Mouse (Mus musculus) C2C12 (cell line): ENCODE results near the gene Card14.

Experiments
- CEBPB ChIP-seq: IDR thresholded peaks from one replicate; pipeline ENCODE4 v1.6.1; 2011; ENCODE audit warnings: low read depth, mild to moderate bottlenecking, control low read depth, moderate library complexity
- CTCF ChIP-seq: IDR thresholded peaks from one replicate; pipeline ENCODE4 v1.5.1; 2011; ENCODE audit not compliant: control insufficient read depth, insufficient read depth, insufficient read length

DNA sequence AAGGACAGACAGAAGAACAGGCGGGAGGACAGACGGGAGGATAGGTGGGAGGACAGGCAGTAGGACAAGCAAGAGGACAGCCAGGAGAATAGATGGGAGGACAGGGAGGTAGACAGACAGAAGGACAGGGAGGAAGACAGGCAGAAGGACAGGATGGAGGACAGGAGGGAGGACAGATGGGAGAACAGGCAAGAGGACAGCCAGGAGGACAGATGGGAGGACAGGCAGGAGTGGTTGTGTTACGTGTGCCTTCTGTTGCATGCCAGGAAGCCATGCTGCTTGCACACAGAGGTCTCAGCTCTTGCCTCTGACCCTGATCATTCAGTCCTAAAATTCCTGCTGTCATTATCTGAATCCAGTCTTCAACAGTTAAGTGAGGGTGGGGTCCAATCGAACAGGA, 46.4 kb downstream of the Card14 start:
- no peak for TF ChIP-seq CTCF
- no peak for TF ChIP-seq CEBPB
